Mouse (Mus musculus): ENCODE measurements around the gene Tomm20l. TPM values are rescaled to one million over a fixed set of nuclear protein-coding genes. Genes with fewer than 3 reads are reported as not detected.
"Not testable (repeated sequence)": the region's sequence is repeated elsewhere in the genome, so short reads cannot be mapped to it uniquely, and the experiment has no call there.

The Tomm20l gene
- total RNA-seq (2021) = 1 to 10 TPM in 1 of 2 experiments, under 1 TPM in 1; 0.65 to 1.5 TPM

DNA sequence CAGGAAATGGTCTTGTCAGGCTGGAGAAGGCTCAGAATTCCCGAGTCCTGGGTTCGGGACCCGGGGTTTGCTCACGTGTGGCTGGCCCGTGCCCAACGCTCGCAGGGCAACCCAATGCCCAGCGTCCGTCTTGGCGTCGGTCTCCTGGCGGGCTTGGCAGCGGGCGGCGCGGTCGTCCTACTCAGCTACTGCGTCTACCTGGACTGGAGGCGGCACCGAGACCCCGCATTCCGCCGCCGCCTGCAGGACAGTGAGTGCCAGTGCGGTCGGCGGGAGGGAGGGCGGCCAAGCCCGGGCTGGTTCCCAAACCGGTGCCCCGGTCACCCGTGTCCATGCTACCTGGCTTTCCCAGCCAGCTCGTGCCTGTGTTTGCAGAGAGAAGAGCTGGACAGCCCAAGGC lies at the start of gene Tomm20l:
Tomm20l (plus strand) TSS at position 98 of the 400 bp plus-strand sequence.
- peak; percentile 53 for DNase-seq

DNA sequence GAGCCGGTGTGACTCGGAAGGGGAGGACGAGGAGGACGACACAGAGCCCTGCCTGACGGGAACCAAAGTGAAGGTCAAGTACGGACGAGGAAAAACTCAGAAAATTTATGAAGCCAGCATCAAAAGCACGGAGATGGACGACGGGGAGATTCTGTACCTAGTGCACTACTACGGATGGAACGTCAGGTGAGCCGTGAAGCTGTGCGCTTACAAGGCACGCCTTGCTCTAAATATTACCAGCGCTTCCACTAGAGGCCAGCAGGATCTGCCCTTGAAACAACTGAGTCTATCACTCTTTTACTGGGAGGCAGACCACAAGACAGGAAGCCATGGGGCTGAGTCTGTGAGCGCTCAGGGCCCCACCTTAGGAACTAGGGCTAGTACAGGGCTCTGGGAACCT lies 41.4 kb upstream of the Tomm20l start:
- no peak for DNase-seq

DNA sequence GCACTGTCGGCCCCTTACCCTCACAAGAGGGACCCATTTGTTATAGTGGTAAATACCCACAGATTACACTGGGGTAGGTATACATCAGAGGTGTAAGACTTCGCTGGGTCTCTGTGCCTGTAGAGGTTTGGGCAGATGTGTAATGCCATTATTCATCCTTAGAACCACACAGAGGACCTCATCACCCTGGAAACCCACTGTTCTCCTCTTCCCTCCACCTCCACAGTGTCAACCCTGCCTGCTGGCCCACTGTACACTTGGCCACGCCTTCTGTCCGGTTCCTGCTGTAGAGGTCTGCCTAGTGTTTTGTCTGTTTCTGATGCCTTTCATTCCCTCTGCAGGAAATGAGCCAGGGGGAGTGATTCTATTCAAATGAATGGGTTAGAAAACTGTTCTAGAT lies 39.2 kb upstream of the Tomm20l start:
- DNase-seq = no peak

DNA sequence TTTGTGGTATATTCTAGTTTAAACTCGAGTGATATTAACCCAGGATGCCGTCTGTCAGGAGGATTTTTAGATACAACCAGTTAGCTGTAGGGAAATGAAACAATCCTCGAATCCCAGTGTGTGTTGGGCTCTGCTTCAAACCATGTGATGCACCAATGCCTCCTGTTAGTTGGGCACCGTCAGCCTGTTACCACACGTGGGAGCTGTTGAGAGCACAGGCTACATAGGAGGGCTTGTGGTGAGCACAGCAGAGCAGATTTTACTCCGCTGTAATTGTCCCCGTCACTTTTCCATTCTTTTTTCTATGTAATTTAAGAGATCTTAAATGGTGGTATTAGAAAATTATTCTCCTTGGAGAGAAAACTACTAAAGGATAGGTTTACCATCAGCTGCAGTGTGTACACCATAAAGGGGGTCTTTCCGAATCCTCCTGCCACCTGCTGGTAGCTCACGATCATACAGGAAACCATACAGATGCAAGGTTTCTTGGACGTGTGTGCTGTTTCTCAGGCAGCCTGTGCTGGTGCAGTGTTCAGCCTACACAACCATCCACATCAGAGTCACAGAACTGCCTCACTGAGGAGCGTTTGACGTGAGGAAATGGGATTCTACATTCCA lies 38.0 kb upstream of the Tomm20l start:
- DNase-seq = peak; percentile 23

DNA sequence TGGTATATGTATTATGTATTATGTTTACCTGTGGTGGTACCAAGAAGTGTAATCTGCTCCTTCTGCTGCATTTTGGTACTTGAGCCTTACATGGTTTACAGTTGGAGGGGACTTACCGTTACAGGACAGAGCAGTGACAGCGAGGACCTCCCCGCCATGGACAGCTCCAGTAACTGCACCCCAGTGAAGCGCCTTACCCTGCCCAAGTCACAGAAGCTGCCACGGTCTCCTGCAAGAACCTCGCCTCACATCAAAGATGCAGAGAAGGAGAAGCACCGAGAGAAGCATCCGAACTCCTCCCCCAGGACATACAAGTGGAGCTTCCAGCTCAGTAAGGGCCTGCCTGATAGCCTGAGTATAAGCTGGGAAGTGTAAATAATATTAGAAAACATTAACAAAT lies 24.9 kb upstream of the Tomm20l start:
- DNase-seq = no peak

DNA sequence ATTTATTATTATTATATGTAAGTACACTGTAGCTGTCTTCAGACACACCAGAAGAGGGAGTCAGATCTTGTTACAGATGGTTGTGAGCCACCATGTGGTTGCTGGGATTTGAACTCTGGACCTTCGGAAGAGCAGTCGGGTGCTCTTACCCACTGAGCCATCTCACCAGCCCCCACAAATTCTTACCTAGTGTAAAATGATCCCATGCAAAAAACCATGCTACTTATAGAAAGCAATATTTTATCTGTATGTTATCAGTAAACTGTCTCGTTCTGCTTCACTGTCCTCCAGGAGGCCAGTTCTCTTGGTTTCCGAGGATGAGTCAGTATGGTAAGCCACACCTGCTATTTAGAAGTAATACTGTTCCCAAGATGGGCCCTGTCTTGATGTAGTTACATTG lies 7.0 kb upstream of the Tomm20l start:
- not testable (repeated sequence) for DNase-seq

DNA sequence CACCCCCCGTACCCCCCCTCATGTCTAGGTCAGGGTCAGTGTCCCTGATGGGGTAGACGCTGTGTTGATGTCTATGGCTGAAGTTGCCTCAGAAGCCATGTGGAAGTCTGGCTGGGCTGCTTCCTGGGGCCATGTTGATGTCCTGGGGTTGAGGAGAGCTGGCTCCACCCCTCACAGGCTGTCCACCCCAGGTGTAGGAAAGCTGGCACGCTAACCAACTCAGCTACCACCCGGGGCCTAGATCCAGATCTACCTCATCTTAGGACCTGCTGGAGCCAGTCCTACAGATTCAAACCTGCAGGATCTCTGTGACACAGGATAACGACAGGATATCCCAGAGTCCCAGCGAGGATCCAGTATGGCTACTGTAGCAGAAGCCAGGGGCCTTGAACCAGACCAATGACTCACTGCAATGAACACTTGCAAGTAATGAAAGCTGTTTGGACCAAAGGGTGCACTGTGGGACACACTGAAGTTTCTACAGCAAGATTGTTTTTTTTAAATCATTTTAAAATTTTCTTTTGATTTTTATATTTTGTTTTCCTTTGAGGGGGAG lies 3.9 kb upstream of the Tomm20l start:
- DNase-seq = no peak

DNA sequence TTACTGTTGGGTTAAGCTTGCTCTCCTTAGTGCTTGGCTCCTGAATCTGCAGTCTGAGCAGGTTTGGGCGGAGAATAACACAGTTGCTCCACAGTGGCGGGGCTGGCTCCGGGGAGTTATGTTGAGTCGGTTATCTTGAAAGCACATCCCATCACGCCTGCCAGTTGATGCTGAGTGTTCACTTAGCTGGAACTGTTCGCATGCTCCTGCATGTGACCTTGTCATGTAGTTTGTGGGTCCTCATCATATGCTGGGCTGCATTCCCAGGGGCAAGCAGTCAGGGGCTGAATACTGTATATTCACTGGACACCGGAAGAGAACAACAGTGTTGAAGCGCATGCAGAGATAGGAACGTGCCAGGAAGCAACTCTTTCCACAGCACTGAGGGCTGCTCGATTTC lies 1.8 kb downstream of the Tomm20l start:
- DNase-seq = no peak

DNA sequence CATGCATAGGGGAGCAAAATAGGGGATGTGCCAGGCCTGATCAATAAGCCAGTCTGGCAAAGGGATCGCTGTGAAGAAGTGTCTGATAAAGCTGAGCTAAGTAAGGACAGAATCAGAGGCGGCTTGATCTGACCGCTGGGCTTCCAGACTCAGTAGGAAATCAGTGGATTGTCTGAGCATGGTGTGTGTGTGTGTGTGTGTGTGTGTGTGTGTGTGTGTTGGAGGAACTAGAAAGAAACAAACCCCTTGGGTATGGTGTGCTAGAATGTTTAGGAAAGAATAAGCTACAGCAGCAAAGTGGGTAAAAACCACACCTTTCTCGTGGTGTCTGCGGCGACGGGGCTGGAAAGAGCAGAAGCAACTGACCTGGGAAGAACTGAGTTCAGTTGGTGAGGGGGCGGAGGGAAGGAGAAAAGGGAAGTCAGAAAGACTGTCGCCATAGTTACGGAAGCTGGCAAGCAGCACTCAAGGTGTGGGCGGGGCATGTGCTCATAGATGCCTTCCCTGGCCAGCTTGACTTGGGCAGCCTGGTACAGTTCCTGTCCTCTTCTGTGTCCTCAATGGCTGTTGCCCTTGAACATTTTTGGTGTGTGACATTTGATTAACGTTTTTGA lies 2.6 kb downstream of the Tomm20l start:
- DNase-seq = peak; percentile 34

DNA sequence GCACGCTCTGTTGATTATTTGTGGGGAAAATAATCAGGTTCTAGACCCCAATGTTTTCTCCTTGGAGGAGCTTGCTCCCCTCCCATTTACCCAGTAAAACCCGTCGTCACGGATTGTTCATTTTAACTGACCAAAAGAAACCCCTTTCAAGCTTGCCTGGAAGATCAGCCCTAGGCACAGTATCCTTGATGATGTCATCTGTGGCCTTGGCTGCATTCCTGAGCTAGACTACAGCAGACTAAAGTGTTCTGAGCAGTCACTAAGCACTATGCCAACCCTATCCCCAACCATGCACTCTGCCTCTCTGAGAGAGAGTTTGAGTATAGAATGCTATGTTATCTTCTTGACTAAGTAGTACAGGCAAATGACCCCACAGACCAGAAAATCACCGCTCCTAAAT lies 5.2 kb downstream of the Tomm20l start:
- no peak for DNase-seq

DNA sequence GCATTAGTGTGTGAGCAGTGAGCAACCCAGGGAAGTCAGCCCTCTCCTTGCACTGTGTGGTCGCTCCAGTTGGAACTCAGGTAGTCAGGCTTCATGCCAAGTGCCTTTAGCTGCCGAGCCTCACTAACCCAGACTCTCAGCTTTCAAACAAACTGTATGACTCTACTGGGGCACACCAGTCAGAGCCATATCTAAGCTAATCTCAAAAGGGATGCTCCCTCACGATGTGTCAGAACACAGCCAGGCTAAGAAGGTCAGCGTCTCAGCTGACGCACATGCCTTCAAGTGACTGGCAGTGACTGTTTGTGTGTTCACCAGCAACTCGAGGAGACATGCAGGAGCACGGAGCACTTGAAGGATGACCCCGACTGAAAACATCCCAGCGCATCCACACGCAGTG lies 11.5 kb downstream of the Tomm20l start:
- DNase-seq = no peak

DNA sequence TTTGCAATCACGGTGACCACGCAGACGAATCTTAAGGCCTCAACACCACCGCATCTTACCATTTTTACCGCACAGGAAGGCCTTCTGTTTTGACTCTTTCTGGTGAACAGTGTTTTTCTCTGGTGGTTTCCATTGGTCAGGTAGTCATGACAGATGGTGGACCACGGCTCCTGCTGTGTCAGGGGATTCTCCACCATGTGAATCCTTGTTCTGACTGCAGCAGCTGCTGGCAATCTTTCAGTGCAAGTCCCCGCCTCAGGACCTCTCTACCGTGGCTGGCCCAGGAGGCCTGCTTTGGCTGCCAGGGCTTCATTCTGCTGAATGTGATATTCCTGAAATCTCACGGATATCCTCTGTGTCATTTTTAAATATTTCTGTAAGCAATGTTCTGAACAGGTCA lies 12.1 kb downstream of the Tomm20l start:
- no peak for DNase-seq

DNA sequence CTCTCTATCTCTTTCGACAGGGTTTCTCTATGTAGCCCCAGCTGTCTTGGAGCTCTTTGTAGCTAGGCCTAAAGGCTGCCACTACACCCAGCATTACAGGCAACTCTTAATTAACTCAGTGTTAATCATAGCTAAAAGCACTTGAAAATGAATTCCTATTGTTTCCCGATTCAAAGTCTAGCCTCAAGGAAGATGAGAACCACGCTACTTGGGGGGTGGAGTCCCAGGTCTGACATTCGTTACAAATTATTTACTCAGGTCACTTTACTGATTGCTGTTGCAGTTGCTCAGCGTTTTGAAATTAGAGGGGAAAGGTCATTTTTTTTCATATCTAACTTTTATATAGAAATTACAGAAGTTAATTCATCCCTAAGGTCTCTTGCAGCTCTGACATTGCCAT lies 24.4 kb downstream of the Tomm20l start:
- DNase-seq = no peak

DNA sequence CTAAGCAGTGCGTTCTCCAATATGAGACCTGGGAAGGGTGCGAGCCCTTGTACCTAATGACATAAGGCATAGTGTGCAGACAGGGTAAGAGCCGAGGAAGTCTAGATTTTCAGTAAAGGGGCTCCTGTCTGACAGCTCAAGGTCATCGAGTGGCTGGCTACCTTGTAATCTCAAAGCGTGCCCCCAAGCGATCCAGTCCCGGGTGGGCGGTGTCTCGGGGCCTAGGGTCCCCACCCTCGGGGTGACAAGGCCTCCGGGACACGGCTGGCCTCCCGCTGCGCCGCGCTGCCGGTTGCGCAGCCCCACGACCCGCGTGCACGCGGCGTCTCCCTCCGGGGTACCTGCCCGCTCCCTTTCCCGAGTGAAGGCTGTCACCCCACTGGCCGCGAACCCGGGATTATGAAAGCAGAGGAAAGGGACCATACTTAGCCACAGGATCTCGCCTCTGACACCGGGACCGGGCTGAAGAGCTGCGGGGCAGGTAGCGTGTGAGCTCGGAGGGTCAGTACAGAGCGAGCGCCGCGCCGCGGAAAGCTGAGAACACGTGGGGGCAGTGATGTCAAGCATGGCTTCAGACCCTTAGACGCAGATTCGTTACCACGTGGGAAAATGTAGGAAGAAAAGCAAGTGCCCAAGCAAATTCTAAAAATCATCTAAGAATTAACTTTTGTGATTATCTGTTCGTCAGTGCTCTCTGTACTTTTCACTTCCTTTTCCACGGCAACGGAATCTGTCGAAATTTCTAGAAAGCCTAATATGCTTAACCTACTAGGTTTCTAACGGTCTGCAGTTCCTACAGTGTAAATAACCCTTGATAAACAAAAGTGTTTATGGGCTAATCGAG lies 25.1 kb downstream of the Tomm20l start, which contains the start of the genes Timm9 and 2700049A03Rik:
Timm9 (minus strand) TSS at position 555 of the 844 bp plus-strand sequence.
2700049A03Rik (plus strand) TSS at position 719 of the 844 bp plus-strand sequence.
- DNase-seq = peak; percentile 79

DNA sequence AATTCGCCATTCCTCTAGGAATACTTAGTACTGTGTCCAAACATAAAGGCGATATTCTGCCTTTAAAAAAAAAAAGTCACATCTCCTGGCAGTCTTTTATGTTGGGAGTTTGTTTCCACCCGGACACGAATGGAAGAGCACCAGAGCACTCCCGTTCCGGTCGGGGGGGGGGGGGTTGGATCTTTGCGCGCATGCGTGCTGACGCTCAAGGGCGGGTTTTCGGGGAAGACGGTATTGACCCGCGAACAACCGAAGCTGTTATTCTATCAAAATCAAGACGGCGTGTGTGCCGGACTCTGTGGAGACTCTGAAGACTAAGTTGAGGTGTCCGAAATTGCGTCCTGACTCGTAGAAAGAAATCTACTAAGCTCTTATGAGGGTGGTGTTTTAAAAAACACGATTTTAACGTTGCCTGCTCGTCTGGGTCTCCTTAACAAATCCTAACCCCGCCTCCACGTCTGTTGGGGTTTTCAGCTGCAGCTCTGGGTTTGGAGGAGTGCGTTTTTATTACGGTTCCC lies 25.8 kb downstream of the Tomm20l start:
- peak; percentile 89 for DNase-seq

DNA sequence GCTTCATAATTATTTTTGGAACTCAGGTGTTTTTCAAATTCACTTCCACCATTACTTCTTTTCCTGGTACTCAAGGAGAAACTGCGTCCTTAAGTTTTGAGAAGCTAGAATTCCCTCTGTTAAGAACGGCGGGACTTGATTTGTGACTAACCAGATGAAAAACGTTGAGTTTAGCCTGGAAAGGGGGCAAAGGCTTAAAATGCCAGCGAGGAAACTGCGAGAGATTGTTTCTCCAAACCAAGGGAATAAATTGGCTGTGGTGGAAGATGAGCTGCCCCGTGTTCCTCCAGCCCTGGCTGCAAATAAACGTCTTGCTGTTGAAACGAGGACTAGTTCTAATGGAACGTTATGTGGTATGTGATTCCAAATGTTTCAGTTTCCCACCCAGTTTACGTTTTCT lies 26.5 kb downstream of the Tomm20l start:
- DNase-seq = no peak

DNA sequence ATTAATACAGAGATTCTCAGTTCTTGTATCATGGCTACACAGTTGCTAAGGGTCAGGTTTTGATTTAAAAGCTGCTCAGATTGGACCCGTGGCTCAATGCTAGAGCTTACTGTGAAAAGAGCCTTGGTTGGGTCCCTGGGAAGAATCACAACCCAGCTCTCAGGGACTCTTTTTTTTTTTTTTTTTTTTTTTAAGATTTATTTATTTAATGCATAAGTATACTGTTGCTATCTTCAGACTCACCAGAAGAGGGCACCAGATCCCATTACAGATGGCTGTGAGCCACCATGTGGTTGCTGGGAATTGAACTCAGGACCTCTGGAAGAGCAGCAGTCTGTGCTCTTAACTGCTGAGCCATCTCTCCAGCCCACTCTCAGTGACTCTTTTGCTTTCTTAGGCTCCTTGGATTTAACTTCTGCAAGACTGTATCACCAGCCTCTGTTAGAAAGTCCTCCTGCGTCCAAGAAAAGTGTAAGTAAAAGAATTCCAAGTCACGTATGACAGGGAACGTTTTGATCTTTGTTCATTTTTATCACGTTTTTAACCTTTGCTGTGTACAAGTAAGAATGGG lies 28.1 kb downstream of the Tomm20l start:
- DNase-seq = no peak

DNA sequence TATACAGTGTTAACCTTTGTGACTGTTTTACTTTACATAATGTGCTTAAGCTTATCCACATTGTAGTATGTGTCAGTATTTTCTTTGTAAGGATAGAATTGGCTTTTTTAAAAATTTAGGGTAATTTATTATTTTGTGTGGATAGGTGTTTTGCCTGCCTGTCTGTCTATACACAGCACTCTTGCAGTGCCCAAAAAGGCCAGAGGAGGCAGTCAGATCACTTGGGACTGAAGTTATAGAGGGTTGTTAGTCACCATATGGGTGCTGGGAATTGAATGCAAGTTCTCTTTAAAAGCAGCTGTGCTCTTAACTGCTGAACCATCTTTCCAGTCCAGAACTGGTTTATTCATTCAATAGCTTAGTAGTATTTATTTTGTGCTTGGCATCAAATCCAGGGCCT lies 30.0 kb downstream of the Tomm20l start:
- DNase-seq = no peak

DNA sequence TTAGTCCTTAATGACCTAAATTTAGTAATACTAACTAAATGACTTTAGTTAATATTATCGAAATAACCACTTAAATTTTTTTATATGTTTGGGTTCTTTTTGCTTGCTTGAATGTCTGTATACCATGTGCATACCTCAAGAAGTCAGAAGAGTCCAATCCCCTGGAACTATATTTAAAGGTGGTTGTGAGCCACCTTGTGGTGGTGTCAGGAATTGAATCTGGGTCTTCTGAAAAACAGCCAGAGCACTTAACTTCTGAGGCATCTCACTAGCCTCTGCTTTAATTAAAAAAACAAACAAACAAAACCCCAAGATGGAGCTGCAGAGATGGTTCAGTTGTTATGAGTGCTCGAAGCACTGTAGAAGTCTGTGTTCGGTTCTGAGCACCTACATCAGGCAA lies 36.4 kb downstream of the Tomm20l start:
- peak; percentile 60 for DNase-seq

DNA sequence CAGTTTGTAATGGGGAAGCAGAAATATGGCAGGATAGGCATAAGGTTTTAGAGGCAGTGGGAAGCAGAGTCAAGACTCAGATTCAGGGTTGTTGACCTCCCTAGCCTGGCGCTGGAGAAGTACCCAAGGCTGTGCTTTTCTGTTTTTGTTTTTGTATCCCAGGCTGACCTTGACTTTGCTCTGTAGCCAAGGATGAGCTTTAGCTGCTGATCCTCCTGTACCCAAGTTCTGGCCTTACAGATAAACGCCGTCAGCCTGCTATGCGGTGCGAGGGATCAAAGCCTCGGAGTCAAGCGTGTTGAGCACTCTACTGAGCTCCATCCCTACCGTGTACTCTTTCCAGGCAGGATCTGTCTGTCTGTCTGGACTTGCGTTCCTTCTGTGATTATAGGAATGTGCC lies 37.6 kb downstream of the Tomm20l start:
- DNase-seq = no peak

DNA sequence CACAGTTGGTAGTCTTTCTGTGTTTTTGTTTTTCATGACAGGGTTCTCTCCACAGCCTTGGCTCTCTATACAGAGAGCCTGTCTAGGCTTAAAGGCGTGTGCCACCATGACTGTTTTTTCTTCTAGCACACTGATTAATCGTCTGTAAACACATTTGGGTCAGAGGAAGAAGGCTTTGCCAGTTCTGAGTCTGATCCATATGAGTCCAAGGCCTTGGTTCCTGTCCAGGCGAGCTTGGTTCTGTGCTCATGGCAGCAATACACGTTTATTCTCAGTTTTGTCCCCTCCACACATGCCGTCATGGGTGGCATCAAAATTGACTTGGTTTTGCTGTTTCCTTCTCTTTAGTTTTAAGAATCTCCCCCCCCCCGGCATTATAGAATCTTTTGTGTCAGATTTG lies 38.2 kb downstream of the Tomm20l start:
- no peak for DNase-seq

DNA sequence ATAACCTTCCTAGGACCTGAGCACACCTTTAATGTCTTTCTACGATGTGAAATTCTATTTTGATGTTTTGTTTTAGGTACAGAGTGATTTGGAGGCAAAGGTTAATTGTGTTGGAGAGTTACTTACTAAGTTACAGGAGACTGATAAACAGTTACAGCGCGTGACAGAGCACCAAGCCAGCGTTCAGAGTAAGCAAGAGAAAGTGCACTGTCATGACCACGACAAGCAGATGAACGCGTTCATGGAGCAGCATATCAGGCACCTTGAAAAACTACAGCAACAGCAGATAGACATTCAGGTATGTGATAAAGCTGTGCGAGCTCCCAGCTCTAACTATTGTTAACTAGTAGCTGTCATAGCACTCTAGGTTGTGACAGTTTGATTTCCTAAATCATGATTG lies 38.9 kb downstream of the Tomm20l start:
- DNase-seq = no peak

DNA sequence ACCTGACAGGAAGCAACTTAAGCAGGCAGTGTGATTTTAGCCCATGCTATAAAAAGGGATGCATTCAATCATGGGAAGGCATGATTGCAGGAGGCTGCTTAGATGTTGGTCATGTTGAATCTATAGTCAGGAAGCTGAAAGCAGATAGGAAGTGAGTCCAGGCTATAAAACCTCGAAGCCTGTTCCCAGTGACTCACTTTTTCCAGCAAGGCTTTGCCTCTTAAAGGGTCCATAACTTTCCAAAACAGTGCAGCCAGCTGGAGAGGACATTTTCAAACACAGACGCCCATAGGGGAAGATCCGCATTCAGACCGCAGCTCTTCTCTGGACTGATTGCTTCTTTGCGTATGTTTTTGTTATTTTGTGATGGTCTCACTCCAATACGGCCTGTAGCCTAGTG lies 43.8 kb downstream of the Tomm20l start:
- no peak for DNase-seq

Data from heart, postnatal 4 days (tissue).